Mouse (Mus musculus) forebrain, embryonic 15.5 days (tissue): ENCODE measurements around the gene Ddx19a. TPM values are rescaled to one million over a fixed set of nuclear protein-coding genes. Genes with fewer than 3 reads are reported as not detected.
"Not testable (repeated sequence)": the region's sequence is repeated elsewhere in the genome, so short reads cannot be mapped to it uniquely, and the experiment has no call there.

ENCODE experiments used
- ATAC-seq: fragments of 200-750 bp; cut with Nextera tagmentation; replicated peaks from 2 replicates; pipeline ENCODE4 v1.8.0; 2017; ENCODE audit warnings: mild to moderate bottlenecking, moderate TSS enrichment, moderate library complexity
- H3K27ac ChIP-seq: fragments of 300-500 bp; sonication (generic); replicated peaks from 2 replicates; pipeline ENCODE4 v1.5.1; 2015; ENCODE audit warnings: mild to moderate bottlenecking, inconsistent platforms
- H3K27me3 ChIP-seq: fragments of 300-500 bp; sonication (generic); 2 replicates; pipeline ENCODE4 v1.6.1; 2015; ENCODE audit warnings: inconsistent platforms
- H3K36me3 ChIP-seq: fragments of 300-500 bp; sonication (generic); 2 replicates; pipeline ENCODE4 v1.6.1; 2015; ENCODE audit warnings: mild to moderate bottlenecking, inconsistent platforms
- H3K4me1 ChIP-seq: fragments of 300-500 bp; sonication (generic); 2 replicates; pipeline ENCODE4 v1.6.1; 2015; ENCODE audit warnings: inconsistent platforms
- H3K4me2 ChIP-seq: fragments of 300-500 bp; sonication (generic); replicated peaks from 2 replicates; pipeline ENCODE4 v1.6.1; 2015; ENCODE audit warnings: mild to moderate bottlenecking, inconsistent platforms
- H3K4me3 ChIP-seq: fragments of 300-500 bp; sonication (generic); 2 replicates; pipeline ENCODE4 v1.5.1; 2015; ENCODE audit warnings: mild to moderate bottlenecking, inconsistent platforms
- H3K9ac ChIP-seq: fragments of 300-500 bp; sonication (generic); replicated peaks from 2 replicates; pipeline ENCODE4 v1.6.1; 2015; ENCODE audit warnings: mild to moderate bottlenecking, inconsistent platforms
- H3K9me3 ChIP-seq: fragments of 300-500 bp; sonication (generic); 2 replicates; pipeline ENCODE4 v1.6.1; 2016; ENCODE audit warnings: inconsistent platforms
- WGBS: fragments of 180-500 bp; shearing (Covaris S2); methylation state at CpG from one replicate; pipeline ENCODE4 v1.1.7; 2015; ENCODE audit warnings: mixed read lengths; 5-methylcytosine and 5-hydroxymethylcytosine counted together
- polyA plus RNA-seq: library from polyadenylated mRNA; unstranded; fragments of >200 nt; fragmentation: Nextera tagmentation; extraction: Ambion mirVana; gene quantifications from 2 replicates; pipeline ENCODE4 v1.2.1, GENCODE M21; 2015

Gene Ddx19a
- polyA plus RNA-seq, 1 experiment from 2014 or later: 13.0 TPM

DNA sequence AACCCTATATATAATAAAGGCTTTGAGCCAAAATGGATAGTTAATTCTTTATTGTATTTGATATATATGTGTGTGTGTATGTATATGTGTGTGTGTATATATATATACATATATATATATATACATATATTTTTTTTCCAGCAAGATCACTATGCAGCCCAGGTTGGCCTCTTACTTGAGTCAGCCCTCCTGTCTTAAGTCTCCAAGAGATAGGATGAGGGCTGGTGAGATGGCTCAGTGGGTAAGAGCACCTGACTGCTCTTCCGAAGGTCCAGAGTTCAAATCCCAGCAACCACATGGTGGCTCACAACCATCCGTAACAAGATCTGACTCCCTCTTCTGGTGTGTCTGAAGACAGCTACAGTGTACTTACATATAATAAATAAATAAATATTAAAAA is 29.0 kb upstream of the Ddx19a start:
- not testable (repeated sequence) for H3K9me3 ChIP-seq, H3K36me3 ChIP-seq, H3K27ac ChIP-seq, H3K4me3 ChIP-seq, H3K9ac ChIP-seq, ATAC-seq, H3K4me1 ChIP-seq, H3K4me2 ChIP-seq, H3K27me3 ChIP-seq
- WGBS: 100% methylated on average over 2 of the region's 2 CpGs

DNA sequence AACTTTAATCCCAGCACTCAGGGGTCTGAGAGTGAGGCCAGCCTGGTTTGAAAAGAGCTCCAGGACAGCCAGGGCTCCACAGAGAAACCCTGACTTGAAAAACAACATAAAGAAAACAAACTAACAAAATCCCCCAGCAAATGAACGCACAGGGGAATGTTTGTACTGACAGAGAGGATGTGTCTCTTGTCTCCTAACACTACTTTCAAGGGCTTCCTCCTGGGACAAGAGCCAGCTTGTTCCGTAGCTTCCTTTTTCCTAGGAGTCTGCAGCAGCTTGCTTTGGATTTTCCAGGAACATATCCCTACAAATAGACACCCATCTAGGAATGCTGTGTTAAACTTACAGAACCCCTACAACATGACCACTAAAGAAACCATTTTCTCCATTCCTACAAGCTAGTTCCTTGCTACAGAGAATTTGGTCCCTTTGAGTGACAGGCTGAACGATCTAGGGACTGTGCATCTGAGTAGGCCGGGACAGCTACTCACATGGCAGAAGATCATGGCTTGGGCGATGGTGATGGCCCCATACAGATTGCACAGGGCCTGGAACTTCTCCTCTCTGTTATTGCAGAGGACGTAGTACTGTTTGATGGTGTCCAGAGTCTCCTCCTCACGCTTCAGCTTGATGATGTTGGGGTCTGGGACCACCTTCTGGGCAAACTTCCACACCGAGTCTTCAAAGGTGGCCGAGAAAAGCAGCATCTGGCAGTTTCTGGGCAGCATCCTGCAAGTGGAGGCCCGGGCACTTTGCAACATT is 12.8 kb upstream of the Ddx19a start:
- H3K27me3 ChIP-seq, H3K27ac ChIP-seq, ATAC-seq, H3K9me3 ChIP-seq, H3K4me1 ChIP-seq, H3K4me3 ChIP-seq, H3K9ac ChIP-seq, H3K4me2 ChIP-seq: not testable (repeated sequence)
- 95% methylated on average over 9 of the region's 10 CpGs for WGBS
- H3K36me3 ChIP-seq: peaks cover 58% of the 10 kb centered on the region

DNA sequence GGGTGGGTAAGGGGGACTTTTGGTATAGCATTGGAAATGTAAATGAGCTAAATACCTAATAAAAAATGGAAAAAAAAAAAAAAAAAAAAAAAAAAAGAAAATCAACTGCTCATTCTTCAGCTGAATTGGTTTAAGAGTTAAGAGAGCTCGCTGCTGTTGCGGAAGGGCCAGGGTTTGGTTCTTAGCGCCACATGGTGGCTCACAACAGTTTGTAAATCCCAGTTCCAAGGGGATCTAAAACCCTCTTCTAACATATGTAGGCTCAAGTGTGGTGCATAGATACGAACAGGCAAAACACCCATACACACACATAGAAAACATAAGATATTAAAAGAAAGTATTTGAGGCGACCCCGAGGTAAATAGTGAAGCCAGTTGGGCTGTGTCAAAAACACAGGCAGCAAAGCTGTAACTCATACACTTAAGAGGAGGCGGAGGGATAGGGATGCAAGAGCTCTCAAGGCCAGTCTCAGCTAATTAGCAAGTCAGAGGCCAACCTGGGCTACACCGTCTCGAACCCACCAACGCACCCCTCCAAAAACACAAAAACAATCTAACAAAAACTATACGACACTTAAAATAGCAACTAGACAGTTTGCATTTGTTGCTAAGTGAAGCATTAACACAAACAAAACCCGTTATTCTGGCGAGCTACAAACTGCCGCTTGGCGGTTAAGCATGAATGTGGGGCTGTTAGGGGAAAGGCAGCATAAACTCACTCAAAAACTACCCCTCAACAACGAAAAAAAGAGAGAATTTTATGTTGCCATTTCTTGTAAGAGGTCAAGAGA is 764 bp downstream of the Ddx19a start:
- no peak for ATAC-seq
- Histone ChIP-seq H3K4me1 (peaks cover 16% of the 10 kb centered on the region), H3K4me3 (peak overlapping the region; percentile 93), H3K27ac (peak overlapping the region; percentile 88), H3K9ac (peak overlapping the region; percentile 85), H3K36me3 (peaks cover 9% of the 10 kb centered on the region), H3K27me3 (no peaks in the 10 kb centered on the region), H3K9me3 (no peaks in the 10 kb centered on the region), H3K4me2 (peak overlapping the region; percentile 78)
- WGBS: 36% methylated on average over 16 of the region's 16 CpGs

DNA sequence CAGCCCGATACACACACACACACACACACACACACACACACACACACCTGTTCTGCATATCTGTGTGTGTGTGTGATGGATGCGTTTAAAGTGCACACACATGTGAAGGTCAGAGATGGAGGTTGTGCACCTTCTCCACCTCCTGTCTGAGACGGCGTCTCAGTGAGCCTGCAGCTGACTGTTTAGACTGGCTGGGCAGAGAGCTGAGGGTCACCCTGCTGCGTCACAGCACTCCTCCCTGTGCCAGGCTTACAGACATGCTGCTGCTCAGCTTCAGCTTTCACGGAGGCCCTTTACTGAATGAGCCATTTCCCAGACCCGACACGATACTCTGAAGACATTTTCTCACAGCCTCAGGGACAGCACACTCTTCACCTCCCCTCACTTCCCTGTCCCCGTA is 7.6 kb downstream of the Ddx19a start:
- no peaks in the 10 kb centered on the region for H3K9me3 ChIP-seq
- H3K27ac ChIP-seq: no peak overlapping the region
- no peaks in the 10 kb centered on the region for H3K27me3 ChIP-seq
- H3K4me1 ChIP-seq: no peaks in the 10 kb centered on the region
- WGBS: 88% methylated on average over 9 of the region's 9 CpGs
- no peak overlapping the region for H3K4me2 ChIP-seq
- no peak overlapping the region for H3K9ac ChIP-seq
- no peak for ATAC-seq
- H3K4me3 ChIP-seq: no peak overlapping the region
- H3K36me3 ChIP-seq: peaks cover 67% of the 10 kb centered on the region

DNA sequence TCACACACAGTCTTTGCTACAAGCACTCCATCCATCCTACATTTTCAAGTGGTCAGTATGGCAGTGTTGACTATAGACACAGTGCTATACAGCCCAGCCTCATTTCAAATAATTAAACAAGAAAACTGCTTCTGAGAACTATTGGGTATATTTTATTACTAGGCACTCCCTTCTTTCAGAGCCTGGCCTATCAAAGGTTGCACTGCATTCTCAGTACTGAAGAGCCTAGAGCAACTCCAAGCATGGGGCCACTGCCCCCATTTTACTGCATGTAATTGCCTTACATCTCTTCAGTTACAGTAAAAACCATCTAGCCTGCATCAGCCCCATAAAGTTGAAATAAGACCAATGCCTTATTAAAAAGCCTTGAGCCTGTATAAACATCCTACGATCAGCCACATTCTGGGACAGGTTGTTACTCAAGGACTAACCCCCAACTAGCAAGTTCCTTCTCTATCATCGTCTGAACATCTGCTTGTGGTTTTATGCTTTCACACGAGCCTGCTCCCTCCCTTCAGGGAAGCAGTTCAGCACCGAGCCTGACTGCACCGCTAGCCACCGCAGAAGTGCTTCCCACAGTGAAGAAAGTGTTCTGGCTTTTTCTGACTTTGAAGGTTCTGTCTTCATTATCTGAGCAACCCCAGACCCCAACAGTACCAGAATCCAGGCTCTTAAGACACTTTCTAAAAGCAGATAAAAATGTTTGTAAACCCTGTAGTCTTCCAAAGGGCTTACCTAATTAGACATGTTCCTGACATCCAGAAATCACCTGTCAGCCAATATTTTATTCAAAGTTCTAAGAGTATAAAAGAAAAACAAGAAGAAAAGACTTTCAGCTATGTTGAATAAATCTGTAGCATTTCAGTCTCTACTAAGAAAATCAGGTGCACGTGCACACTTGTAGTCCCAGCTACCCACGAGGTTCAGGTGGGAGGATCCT is 9.5 kb downstream of the Ddx19a start:
- WGBS: 92% methylated on average over 8 of the region's 8 CpGs
- ATAC-seq: no peak
- no peak overlapping the region for H3K4me3 ChIP-seq
- H3K36me3 ChIP-seq: peaks cover 82% of the 10 kb centered on the region
- no peaks in the 10 kb centered on the region for H3K9me3 ChIP-seq
- H3K27ac ChIP-seq: no peak overlapping the region
- no peak overlapping the region for H3K4me2 ChIP-seq
- no peaks in the 10 kb centered on the region for H3K4me1 ChIP-seq
- H3K9ac ChIP-seq: no peak overlapping the region
- H3K27me3 ChIP-seq: no peaks in the 10 kb centered on the region

DNA sequence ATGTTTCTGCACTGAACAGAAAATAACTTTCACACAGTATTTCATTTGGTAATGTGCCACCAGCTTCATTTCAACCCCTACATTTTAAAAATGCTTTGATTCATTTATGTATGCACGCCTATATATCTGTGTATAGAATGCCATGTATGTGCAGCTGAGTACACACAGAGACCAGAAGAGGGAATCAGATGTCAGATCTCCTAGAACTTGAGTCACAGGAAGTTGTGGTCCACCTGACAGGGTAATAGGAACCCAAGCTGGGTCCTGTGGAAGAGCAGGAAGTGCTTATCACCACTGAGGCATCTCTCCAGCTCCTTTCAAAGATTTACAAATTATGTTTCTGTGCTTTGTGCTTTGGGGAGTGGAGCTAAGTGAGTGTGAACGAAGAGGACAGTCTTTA is 16.3 kb downstream of the Ddx19a start:
- H3K9ac ChIP-seq: no peak overlapping the region
- H3K27ac ChIP-seq: no peak overlapping the region
- H3K4me1 ChIP-seq: no peaks in the 10 kb centered on the region
- WGBS: 90% methylated on average over 2 of the region's 2 CpGs
- no peak for ATAC-seq
- no peaks in the 10 kb centered on the region for H3K27me3 ChIP-seq
- no peak overlapping the region for H3K4me3 ChIP-seq
- H3K36me3 ChIP-seq: peaks cover 70% of the 10 kb centered on the region
- no peaks in the 10 kb centered on the region for H3K9me3 ChIP-seq
- H3K4me2 ChIP-seq: no peak overlapping the region

DNA sequence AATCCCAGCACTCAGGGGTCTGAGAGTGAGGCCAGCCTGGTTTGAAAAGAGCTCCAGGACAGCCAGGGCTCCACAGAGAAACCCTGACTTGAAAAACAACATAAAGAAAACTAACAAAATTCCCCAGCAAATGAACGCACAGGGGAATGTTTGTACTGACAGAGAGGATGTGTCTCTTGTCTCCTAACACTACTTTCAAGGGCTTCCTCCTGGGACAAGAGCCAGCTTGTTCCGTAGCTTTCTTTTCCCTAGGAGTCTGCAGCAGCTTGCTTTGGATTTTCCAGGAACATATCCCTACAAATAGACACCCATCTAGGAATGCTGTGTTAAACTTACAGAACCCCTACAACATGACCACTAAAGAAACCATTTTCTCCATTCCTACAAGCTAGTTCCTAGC is 19.6 kb downstream of the Ddx19a start:
- H3K27ac ChIP-seq, H3K9me3 ChIP-seq, H3K9ac ChIP-seq, H3K4me2 ChIP-seq, H3K4me1 ChIP-seq, H3K27me3 ChIP-seq, ATAC-seq, H3K4me3 ChIP-seq: not testable (repeated sequence)
- H3K36me3 ChIP-seq: peaks cover 62% of the 10 kb centered on the region
- WGBS: 95% methylated on average over 2 of the region's 2 CpGs

DNA sequence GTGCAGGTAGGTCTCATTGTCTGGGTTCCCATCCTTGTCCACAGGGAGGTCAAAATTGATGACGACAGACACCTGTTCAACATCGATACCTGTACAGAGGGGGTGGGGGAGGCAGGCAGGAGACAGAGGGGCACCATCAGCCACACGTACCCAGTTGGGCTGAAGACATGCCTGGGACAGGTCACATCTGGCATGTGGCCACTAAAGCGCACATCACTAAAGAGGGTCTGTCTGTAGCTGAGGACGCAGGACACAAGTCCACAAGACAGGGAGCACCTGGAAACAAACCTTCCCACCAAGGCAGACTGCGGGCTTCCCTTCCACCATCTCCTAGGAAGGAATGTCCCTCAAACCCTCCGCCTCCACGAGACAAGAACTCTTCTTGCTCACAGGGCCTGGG is 21.1 kb downstream of the Ddx19a start:
- WGBS: 98% methylated on average over 8 of the region's 8 CpGs
- peaks cover 51% of the 10 kb centered on the region for H3K36me3 ChIP-seq

DNA sequence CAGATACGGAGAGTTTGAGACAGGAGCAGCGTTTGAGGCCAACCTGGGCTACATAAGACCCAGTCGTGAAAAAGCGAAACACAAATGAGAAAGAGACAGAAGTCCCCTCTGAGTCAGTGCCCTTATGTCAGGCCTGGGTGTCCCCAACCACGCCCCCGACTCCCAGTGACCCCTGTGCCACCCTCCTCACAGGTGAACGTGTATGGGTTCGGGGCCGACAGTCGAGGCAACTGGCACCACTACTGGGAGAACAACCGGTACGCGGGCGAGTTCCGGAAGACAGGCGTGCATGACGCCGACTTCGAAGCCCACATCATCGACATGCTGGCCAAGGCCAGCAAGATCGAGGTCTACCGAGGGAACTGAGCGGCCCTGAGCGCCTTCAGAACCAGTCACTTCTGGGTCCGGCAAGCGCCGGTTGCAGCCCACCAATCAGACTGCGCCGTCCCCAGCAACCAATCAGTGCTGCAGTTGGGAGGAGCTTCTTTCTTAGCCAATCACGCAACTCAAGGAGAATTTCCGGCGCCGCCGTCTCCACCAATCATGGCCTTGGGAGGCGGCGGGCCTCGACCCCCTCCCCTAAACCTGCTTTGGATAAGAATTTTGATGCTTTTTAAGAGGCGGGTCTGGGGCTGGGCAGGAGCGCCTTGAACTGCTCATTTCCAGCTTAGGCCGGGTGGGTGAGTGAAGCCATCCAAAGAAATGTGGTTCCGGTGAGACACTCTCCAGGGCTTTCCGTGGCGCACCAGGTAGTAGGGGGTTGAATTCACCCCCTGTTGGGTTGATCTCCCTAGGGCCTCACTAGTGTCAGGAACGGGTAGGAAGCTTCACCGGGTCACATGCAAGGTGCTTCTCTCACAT is 27.5 kb downstream of the Ddx19a start:
- no peaks in the 10 kb centered on the region for H3K9me3 ChIP-seq
- H3K27ac ChIP-seq: 0 out of 2 replicates have a peak overlapping the region, but pooled peaks have one; percentile 29
- peak overlapping the region; percentile 60 for H3K9ac ChIP-seq
- peak; percentile 99 for ATAC-seq
- H3K4me3 ChIP-seq: peak overlapping the region; percentile 58
- H3K27me3 ChIP-seq: no peaks in the 10 kb centered on the region
- 5% methylated on average over 45 of the region's 45 CpGs for WGBS
- H3K36me3 ChIP-seq: peaks cover 31% of the 10 kb centered on the region
- H3K4me2 ChIP-seq: peak overlapping the region; percentile 72
- peaks cover 20% of the 10 kb centered on the region for H3K4me1 ChIP-seq

More for the DNA sequence above, 21.1 kb downstream of the Ddx19a start:
- ATAC-seq, H3K4me2 ChIP-seq, H3K27ac ChIP-seq, H3K4me1 ChIP-seq, H3K9ac ChIP-seq, H3K4me3 ChIP-seq, H3K27me3 ChIP-seq, H3K9me3 ChIP-seq: not testable (repeated sequence)

DNA sequence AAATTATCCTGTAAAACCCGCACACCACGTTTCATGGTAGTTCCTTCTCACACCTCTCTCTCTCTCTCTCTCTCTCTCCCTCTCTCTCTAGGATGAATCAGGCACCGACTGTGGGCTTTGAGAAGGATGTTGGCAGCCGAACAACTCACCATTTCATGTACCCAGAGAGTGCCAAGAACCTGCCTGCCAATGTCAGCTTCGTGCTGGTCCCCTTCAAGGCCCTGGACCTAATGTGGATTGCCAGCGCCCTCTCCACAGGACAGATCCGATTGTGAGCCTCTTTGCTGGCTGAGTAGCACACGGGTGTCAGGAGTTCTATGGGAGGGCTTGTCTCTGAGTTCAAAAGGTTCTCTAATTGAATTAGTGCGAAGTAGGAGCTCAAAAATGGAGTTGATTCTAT is 30.3 kb downstream of the Ddx19a start:
- no peak for ATAC-seq
- no peak overlapping the region for H3K4me3 ChIP-seq
- WGBS: 73% methylated on average over 9 of the region's 9 CpGs
- peaks cover 24% of the 10 kb centered on the region for H3K4me1 ChIP-seq
- H3K9ac ChIP-seq: no peak overlapping the region
- H3K4me2 ChIP-seq: no peak overlapping the region
- H3K36me3 ChIP-seq: peaks cover 22% of the 10 kb centered on the region
- no peaks in the 10 kb centered on the region for H3K27me3 ChIP-seq
- H3K9me3 ChIP-seq: no peaks in the 10 kb centered on the region
- no peak overlapping the region for H3K27ac ChIP-seq

DNA sequence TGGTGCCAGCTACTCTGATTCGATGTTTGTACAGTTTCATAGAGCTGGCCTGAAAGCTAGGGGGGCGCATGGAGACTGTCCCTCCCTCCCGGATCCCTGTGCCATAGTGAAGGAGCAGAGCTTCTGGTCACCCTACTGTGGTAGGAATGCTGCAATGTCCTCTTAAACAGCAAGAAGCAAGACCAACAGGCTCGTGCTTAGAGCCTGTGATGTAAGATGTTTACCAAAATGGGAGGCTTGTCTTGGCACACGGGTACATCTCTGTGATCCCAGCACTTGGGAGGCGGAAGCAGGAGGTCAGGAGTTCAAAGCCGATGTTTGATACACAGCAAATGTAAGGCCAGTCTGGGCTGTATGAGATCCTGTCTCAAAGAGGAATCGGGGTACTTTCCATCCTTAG is 31.0 kb downstream of the Ddx19a start:
- Histone ChIP-seq H3K4me3 (no peak overlapping the region), H3K4me2 (no peak overlapping the region), H3K36me3 (peaks cover 22% of the 10 kb centered on the region), H3K4me1 (peaks cover 24% of the 10 kb centered on the region), H3K27ac (no peak overlapping the region), H3K9ac (no peak overlapping the region), H3K9me3 (no peaks in the 10 kb centered on the region), H3K27me3 (no peaks in the 10 kb centered on the region)
- no peak for ATAC-seq
- WGBS: 91% methylated on average over 8 of the region's 8 CpGs
